Mouse (Mus musculus) right cerebral cortex, adult 2 months (tissue): Measurements from ENCODE around the gene Capzb.

ENCODE experiments used
- DNase-seq, 2 experiments: peaks; one replicate each; pipeline ENCODE4 v3.0.0; 2021 to 2022; ENCODE audit warnings: low spot score in 2 of 2

Gene Capzb

DNA sequence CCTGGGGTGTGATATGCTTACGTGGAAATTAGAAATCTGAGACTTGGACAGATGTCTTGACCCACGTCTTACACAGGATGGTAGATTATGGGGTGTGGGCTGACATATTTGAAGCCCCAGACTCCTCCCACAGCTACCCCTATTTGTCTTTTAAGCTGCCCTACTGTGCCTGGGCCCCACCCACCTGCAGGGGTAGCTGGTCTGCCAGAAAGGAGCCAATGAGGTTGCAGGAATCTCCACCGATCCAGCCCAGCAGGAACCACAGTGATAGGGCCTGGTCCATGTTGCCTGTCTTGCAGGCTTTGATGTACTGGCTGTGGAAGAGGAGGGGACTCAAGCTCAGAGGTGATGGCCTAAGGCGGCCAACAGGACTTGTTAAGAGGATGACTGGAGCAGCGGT is 109.5 kb downstream of the Capzb start:
- DNase-seq, result no peak

DNA sequence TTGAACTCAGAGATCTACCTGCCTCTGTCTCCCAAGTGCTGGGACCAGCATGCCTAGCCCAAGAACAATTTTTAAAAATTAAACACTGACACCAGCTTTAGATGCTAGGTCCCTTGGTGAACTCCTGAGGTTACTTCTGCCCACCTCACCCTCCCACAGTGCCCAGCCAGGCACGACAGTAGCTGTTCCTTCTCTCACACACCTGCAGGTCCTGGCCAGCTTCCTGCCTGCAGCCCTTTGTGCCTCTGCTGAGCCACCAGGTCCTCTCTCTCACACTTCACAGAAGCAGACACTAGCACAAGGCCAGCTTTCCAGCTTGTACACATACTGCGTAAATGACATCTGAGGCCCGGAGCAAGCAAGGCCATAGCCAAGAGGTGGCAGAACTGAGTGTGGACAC is 112.8 kb downstream of the Capzb start:
- no peak for DNase-seq

DNA sequence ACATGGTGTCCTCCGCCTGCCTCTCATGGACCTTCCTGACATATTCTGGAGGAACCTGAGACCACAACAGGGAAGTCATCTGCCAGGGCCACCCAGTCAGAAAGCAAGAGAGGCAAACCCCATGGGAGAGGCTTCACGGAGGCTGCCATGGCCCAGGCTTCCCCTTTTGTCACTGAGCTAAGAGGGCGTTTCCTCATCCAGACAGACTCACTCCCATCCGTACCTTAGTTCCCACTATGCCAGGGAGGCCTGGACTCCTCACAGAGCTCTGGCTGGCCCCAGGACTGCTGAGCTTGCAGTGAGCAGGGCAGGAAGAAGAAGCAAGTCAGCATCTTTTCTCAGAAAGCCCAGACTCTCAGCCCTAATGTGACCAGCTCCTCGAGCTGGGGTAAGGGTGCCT is 115.2 kb downstream of the Capzb start:
- no peak for DNase-seq

DNA sequence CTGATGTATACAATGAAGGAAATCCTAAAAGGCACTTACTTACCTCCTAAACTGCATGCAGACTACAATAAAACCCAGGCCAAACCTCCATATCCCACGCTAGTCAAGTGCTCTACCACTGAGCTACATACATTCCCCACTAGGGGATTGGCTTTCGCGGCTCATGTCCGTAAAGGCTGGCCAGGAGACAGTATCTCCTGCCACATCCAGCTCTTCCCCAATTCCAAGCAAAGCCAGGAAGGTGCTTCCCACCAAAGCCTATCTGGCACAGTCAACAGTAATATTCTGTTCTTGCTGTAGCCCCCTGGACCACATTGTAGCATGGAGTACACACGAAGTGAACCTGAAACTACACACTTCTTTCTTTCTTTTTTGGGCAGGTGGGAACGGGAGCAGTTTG is 117.0 kb downstream of the Capzb start:
- no peak for DNase-seq

DNA sequence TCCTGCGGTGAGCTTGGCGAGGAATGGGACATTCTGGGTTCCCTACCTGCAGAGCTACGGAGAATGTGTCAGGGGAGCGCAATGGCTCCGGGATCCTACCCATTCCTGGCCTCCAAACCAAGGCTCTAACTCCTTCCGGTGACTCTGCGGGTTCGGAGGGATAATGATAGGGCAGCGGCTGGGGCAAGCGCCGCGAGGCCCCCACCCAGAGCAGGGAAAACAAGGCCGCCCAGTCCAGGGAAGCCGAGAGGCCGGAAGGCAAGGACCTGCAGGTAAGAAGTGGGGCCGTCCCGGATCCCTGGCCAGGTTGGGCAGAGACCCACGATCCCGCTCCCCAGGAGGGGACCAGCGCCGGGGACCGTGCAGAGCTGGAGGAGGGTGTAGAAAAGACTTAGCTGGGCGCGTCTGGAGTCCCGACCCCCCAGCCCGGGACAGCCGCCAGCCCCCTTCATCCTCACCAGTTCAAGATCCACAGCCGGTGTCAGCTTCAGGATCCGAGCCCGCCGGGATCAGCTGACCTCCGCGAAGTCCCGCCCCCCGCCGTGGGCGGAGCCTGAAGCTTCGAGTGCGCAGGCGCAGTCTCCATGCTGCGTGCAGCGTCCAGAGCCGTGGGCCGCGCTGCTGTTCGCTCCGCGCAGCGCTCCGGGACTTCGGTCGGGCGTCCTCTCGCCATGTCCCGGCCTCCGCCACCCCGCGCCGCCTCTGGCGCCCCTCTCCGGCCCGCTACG is 117.6 kb downstream of the Capzb start, which contains the start of the genes Pqlc2 and Akr7a5:
TSS of gene Pqlc2 (minus strand) at position 538 of the 728 bp plus-strand sequence.
TSS of gene Akr7a5 (plus strand) at position 574 of the 728 bp plus-strand sequence.
- peak; percentile 98 to 99 for DNase-seq

DNA sequence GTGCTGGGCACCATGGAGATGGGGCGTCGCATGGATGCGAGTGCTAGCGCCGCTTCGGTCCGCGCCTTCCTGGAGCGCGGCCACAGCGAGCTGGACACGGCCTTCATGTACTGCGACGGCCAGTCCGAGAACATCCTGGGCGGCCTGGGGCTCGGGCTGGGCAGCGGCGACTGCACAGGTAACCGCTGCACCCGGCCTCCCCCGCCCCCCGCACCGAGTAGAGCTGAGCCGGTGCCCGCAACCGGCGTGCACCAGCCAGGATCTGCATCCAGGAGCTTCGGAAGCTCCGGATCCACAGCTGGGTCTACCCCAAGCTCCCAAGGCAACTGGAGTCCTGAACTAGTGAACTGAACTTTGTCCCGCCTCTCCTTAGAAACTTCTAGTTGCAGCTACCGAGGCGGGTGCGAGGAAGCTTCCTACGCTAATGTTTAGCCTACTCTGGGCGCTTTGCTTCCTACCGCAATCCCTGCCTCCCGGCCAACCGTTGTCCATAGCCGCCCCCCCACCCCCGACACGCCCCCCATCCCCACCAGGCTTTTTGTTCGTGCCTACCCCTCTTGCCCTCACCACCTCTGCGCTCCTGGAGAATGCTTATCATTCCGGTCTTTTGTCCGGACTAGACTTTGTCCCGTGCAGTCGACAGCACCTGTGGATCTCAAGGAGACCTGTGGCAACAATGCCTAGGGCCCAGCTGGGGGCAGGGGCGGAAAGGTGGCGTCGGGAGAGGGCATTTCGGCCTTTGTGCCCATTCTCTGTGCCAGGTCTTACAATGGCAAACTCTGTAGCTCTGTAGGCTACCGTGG is 118.4 kb downstream of the Capzb start:
- no peak for DNase-seq

DNA sequence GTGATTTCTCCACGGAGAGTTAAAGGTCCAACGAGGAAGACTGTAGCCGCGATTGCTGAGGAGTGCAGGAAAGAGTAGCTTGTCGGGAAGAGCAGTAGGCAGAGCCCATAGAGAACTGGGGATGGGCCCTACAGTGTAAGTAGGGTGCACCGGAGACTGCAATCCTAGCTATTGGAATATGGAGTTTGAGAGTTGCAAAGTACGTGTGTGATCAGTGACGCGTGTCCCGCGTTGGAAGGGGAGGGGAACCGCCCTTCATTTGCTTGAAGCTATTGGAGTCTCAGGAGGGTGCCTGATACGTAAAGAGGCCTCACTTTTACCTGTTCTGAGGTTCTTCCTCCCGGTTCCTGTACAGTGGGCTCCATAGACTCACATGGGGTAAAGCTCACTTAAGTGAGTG is 119.0 kb downstream of the Capzb start:
- no peak for DNase-seq

DNA sequence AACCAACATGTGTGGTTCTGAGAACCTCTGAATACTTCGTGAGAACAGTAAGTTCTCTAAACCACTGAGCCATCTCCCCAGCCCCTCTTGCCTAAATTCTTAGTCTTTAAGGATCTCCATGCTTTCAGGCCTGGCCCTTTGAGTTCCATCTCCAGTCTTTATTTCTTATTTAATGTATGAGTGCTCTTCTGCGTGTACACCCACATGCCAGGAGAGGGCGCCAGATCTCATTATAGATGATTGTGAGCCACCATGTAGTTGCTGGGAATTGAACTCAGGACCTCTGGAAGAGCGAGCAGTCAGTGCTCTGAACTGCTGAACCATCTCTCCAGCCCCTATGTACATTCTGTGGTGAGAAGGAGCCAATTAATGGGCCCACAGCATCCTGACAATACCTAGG is 119.9 kb downstream of the Capzb start:
- no peak for DNase-seq

DNA sequence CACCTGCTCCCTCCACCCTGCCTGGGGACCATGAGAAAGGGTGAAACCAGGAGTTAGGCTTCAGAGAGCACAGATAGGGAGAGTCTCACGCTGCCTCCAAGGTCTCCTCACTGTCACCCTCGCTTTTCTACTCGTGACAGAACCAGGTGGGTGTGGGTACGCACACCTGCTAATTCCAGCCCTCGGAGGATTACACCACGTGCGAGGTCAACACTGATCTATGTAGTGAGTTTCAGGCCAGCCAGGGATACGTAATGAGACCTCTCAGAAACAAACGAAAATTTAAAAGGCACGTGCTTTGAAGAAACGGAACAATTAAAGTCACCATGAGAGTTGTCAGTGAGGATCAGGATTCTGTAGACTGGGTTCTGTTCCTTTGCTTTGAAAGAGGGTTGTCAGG is 125.8 kb downstream of the Capzb start:
- DNase-seq, result no peak

DNA sequence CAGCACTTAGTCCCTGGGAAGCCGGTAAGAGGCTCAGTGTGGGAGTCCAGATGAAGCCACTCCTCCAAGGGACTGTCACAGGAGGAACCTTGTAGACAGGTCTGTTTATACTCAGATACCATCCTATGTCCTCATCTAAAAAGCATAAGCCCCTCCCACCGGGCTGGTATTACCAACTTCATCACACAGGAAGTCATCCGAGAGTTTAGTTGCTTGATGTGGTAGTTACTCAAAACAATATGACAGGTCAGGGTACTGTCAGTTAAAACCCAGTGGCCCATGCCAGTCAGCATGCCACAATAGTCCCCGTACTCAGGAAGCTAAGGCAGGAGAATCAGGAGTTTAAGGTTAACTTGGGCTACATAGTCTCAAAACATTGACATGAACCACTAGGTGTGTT is 127.0 kb downstream of the Capzb start:
- DNase-seq, result no peak

DNA sequence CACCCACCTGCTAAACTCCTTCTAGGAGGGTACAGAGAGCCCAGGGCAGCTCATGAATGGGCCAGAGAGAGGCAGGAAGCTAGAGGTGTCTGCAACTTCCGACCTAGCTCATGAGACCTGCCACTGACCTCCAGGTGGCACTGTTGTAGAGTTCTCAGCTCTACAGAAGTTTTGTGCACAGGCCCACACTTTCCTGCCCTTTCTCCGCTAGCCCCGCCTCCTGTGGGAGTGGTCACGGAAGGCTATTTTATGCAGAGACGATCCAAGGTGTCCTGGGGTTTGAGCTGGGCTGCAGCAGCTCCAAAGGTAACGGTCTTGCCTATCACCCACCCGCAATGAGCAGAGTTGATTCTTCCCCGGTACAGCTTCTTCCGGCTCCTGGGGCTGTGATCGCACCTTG is 137.9 kb downstream of the Capzb start:
- DNase-seq, result no peak

DNA sequence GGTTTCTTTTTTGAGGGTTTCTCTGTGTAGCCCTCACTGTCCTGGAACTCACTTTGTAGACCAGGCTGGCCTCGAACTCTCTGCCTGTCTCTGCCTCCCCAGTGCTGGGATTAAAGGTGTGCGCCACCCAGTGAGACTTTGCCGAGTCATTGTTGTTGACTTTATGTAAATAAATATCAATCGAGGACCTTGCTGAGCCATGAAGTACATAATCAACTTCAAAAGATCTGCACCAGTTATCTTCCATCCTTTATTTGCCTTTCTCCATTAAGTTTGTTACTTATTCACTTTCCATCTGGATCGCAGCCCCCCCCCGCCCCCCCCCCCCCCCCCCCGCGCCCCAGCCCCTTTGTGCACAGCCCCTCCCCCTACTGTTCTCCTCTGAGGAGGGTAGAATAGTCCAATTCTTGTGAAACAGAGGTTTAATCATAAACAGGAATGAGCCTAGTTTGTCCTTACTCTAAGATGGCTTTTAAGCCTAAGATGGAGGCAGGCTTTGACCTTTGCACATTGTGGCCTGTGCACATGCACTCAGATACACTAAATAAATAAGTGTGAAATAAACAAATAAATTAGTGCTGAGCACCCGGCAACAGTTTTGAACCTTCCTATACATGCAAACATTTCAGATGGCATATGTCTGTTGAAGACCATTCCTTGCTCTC is 142.1 kb downstream of the Capzb start:
- no peak for DNase-seq

DNA sequence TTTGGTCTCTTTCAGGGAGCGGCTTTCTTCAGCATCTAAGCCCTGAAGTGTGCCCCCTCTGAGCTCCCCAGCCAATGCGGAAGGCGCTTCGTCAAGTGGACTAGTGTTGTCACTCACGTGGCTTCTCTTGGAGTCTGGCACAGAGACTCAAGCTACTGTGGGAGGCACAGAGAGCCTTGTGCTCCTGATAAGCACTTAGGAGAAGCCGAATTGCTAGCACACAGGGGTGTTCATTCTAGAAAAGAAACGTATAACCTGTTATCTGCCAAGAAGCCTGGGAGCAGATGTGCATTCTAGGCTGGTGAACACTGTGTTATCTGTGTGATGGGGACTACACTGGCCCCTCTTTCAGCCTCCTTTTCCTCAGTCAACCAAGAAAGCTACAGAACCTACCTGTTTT is 142.8 kb downstream of the Capzb start:
- no peak for DNase-seq

DNA sequence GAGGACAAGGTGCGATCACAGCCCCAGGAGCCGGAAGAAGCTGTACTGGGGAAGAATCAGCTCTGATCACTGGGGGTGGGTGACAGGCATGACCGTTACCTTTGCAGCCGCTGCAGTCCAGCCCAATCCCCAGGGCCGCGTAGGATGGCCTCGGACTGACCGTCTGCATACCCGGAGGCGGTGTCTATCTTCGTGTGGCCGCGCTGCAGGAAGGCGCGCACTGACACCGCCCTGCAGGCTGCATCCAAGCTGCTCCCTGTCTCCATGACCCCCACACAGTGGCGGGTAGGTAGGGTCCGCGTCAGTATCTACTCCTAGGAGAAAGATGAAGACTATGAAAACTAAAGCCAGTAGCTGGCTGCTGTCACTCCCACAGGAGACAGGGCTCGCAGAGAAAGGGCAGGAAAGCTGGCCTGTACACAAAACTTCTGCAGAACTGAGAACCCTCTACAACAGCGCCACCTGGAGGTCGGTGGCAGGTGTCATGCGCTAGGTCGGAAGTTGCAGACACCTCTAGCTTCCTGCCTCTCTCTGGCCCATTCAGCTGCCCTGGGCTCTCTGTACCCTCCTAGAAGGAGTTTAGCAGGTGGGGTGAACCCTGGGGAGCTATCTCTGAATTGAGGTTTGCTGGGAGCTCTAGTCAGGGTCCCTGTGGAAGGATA is 144.3 kb downstream of the Capzb start:
- peak; percentile 34 to 62 for DNase-seq

DNA sequence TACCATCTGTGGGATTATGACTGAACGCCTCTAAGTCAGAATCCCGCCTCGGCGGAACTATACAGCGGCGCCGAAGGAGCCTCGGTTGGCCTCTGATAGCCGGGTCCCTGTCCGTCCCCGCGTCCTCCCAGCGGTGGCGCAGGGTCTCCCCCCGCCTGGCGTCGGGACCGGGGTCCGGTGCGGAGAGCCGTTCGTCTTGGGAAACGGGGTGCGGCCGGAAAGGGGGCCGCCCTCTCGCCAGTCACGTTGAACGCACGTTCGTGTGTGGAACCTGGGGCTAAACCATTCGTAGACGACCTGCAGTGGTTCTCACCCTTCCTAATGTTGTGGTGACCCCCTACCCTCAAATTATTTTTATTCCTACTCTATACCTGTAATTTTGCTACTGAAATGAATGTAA is 145.4 kb downstream of the Capzb start:
- no peak for DNase-seq

DNA sequence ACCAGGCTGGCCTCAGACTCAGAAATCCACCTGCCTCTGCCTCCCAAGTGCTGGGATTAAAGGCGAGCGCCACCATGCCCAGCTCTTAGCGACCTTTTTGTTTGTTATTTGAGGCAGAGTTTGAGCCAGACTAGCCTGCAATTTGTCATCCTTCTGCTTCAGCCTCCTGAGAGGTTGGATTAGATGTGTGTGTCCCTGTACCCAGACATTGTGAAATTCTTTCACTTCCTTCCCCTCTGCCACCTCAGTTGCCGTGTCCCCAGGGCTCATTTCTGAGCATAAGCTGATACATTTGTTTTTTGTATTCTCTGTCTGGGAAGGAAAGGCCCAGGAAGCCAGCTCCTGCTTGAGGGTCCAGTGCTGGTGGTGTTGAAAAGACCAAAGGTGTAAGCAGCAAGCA is 148.1 kb downstream of the Capzb start:
- no peak for DNase-seq
